Mouse (Mus musculus) spleen, postnatal 10 days (tissue): ENCODE results near the gene Bpi.

Experiments used
- DNase-seq, 2 experiments: peaks; one replicate each; pipeline ENCODE4 v3.0.0; 2021 to 2022; ENCODE audit warnings: low spot score in 2 of 2

The Bpi gene

GRCm38 (mm10) chr2:158258005-158258418 lies at the start of gene Bpi:
TSS of gene Bpi (plus strand) at chr2:158258094.
- peak; percentile 9 to 51 for DNase-seq

GRCm38 (mm10) chr2:158209776-158210175 lies 48.1 kb upstream of the Bpi start:
- no peak for DNase-seq

GRCm38 (mm10) chr2:158210503-158210902 lies 47.4 kb upstream of the Bpi start:
- DNase-seq, result peak in 1 of 2 experiments; percentile 68

GRCm38 (mm10) chr2:158210958-158211357 lies 46.9 kb upstream of the Bpi start:
- DNase-seq, result no peak

GRCm38 (mm10) chr2:158211764-158212471 lies 46.0 kb upstream of the Bpi start:
- DNase-seq, result peak in 1 of 2 experiments; percentile 38

GRCm38 (mm10) chr2:158215283-158216117 lies 42.4 kb upstream of the Bpi start:
- no peak for DNase-seq

GRCm38 (mm10) chr2:158216510-158216909 lies 41.4 kb upstream of the Bpi start:
- DNase-seq, result no peak

- DNase-seq, result no peak
Measured at GRCm38 (mm10) chr2:158219562-158219961, 38.3 kb upstream of the Bpi start.

- DNase-seq, result no peak
Measured at GRCm38 (mm10) chr2:158221446-158222084, 36.3 kb upstream of the Bpi start.

- no peak for DNase-seq
Measured at GRCm38 (mm10) chr2:158222664-158223063, 35.2 kb upstream of the Bpi start.

- DNase-seq, result no peak
Measured at GRCm38 (mm10) chr2:158223497-158223896, 34.4 kb upstream of the Bpi start.

- no peak for DNase-seq
Measured at GRCm38 (mm10) chr2:158225301-158225700, 32.6 kb upstream of the Bpi start.

GRCm38 (mm10) chr2:158228670-158229502 lies 29.0 kb upstream of the Bpi start, which contains the start of gene D630003M21Rik:
TSS of gene D630003M21Rik (minus strand) at chr2:158229222.
- DNase-seq, result no peak

- no peak for DNase-seq
Measured at GRCm38 (mm10) chr2:158229503-158229892, 28.4 kb upstream of the Bpi start.

- no peak for DNase-seq
Measured at GRCm38 (mm10) chr2:158230617-158231016, 27.3 kb upstream of the Bpi start.

GRCm38 (mm10) chr2:158231071-158231470 lies 26.8 kb upstream of the Bpi start:
- no peak for DNase-seq

- DNase-seq, result no peak
Measured at GRCm38 (mm10) chr2:158232414-158232813, 25.5 kb upstream of the Bpi start.

- DNase-seq, result no peak
Measured at GRCm38 (mm10) chr2:158233106-158233505, 24.8 kb upstream of the Bpi start.

GRCm38 (mm10) chr2:158236698-158237097 lies 21.2 kb upstream of the Bpi start:
- DNase-seq, result no peak

- DNase-seq, result no peak
Measured at GRCm38 (mm10) chr2:158238101-158238500, 19.8 kb upstream of the Bpi start.

- DNase-seq, result no peak
Measured at GRCm38 (mm10) chr2:158241126-158241738, 16.7 kb upstream of the Bpi start.
